Mouse (Mus musculus) testis, postnatal 10 days (tissue): ENCODE results near the gene Zswim3.
"Not testable (repeated sequence)": the region's sequence is repeated elsewhere in the genome, so short reads cannot be mapped to it uniquely, and the experiment has no call there.

ENCODE experiments used
- DNase-seq: peaks from one replicate; pipeline ENCODE4 v3.0.0; 2021; ENCODE audit warnings: low spot score

Zswim3 gene

DNA sequence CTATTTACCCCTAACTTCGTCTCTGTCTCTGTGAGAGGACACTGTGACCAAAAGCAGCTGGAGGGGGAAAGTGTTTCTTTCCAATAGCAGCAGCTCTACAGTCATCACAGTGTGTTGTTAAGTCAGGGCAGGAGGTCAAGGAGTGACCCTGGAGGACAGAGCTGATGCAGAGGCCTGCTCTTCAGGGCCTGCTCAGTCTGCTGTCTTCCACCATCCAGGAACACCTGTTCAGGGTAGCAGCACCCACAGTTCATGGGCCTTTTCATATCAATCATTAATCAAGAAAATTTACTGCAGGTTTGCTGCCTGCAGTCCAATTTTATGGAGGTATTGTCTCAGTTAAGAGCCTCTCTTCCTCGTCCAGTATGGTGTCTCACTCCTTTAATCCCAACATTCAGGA is 8.7 kb downstream of the Zswim3 start:
- DNase-seq = no peak

DNA sequence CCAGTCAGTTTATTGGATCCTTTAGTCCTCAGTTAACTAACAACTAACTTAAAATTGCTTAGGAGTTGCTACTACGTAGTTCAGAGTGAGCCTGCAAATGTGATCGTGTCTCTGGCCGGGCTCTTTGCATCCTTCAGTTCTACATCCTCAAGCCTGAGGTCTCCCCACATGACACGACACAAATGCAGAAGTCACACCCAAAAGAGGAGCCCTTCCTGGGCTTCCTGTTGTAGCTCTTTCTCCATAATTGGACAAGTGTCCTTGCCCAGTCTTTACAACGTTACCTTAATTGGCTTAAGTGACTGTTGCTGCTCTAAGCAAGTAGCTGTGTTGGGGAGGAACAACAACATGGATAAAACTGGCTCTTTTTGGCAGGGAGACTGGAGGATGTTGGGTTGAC is 10.4 kb downstream of the Zswim3 start:
- DNase-seq = no peak

DNA sequence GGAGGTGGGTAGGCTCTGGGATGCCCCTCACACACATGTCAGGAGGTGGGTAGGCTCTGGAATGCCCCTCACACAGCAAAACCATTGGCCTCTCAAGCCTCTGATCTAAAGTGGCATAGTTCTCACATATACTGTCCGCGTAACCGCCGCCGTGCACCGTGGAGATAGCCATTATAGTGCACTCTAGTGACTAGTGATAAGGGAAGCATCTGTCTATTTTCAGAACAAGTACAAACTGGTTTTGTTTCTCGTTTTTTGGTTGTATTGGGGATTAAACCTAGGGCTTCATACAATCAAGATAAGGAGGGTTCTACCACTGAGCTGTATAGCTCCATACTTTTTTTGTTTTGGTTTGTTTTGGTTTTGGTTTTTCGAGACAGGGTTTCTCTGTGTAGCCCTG is 10.9 kb downstream of the Zswim3 start:
- DNase-seq = no peak

DNA sequence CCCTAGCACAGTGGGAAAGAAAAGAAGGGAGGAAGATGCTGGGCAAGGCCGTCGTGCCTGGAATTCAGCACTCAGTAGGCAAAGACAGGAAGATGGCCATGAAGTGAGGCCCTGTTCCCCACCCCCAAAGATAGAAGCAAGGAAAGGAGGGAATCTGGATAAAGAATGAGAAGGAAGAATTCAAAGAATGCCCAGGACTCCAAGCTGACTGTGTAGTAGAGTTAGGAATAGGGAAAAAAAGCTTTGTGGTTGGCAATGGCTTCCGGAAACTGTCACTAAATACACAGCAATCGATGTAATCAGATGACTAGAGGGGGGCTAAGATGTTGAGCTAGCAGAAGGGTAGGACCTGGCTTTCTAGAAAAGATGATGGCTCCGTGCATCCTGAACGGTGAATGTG is 12.3 kb downstream of the Zswim3 start:
- no peak for DNase-seq

DNA sequence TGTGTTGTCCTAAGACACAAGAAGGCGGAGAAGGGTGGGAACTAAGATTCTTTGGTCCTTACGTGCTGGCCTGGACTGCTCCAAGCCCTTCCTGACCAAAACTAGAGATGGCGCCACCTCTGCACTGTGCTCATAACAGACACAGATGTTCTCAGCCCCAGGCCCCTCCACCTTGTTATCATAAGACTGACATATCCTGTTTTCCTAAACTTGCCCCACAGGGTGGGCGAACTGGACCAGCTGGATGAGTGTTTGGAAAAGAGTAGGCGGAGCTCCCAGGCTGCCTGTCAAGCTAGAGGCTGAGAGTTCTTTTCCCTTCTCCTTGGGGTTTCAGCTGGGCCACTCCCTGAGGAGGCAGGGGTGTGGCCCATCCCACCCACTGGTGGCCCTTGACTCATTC is 12.8 kb downstream of the Zswim3 start:
- DNase-seq = no peak

DNA sequence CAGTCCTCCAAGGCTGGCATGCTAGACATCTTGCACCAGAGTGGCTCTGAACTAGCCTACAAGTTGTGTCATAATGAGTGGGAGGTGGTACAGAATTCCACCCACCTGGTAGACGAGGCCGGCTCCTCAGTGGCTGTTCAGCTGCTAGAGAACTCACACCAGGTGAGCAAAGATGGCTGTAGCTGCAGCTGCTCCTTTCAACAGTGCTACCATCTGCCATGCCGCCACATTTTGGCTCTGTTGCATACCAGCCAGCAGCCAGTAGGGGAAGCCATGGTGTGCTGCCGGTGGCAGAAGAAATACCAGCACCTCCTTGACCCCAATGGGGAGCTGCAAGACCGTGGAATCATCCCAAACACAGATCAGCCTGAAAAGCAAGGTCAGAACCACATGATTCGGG is 16.2 kb downstream of the Zswim3 start:
- no peak for DNase-seq

DNA sequence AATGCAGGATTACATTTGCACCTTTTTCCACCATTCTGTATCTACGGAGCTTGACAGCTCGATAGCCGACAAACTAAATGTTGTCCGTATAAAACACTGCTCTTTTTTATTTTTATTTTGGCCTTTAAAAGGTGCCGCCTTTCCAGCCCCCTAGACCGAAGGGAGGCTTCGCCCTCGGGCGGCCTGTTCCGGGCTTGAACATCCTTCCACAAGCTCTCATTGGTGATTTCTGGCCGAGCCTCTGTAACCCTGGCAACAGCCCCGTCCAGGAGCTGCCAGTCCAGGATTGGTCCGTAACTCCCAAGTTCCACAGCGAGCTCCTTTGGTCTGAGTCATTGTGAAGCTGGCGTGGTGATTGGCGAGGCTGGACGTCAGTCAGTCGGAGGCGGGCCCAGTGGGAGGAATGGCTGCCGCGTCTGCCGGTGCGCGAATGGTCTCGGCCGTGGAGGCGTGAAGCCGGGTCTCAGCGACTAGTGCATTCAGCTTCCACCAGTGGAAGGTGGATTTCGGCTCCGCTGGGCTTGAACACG is 17.8 kb downstream of the Zswim3 start, which contains the start of gene Zswim1:
TSS of gene Zswim1 (plus strand) at position 51 of the 530 bp plus-strand sequence.
- DNase-seq = peak; percentile 100

DNA sequence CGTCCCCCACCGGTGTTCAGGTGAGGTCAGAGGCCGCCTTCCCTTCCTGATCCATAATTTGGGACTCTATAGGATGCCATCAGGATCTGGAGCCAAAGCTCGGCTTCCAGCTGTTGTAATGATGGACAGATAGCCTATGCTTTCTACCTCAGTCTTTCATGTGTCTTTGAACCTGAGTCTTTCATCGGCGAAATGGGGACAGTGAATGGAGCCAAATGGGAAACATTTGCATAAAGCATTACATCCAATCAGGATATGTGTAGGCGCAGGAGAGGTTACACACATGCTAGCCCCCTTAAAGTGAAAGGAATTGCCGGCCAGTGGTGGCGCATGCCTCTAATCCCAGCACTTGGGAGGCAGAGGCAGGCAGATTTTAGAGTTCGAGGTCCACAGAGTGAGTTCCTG is 18.3 kb downstream of the Zswim3 start:
- no peak for DNase-seq

DNA sequence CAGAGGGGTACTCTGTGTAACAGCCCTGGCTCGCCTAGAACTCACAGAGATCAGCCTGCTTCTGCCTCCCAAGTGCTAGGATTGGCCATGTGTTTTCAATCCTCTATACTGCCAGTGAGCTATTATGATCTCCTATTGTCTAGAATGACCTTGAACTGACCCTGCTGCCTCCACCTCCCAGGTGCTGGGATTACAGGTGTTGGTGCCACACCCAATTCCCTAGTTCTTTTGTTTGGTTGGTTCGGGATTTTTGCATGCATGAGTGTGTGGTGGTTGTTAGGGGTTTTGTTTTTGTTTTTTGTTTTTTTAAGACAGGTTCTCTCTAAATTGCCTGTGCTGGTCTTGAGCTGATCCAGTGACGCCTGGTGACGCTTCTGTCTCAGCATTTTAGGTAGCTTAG is 19.1 kb downstream of the Zswim3 start:
- no peak for DNase-seq

DNA sequence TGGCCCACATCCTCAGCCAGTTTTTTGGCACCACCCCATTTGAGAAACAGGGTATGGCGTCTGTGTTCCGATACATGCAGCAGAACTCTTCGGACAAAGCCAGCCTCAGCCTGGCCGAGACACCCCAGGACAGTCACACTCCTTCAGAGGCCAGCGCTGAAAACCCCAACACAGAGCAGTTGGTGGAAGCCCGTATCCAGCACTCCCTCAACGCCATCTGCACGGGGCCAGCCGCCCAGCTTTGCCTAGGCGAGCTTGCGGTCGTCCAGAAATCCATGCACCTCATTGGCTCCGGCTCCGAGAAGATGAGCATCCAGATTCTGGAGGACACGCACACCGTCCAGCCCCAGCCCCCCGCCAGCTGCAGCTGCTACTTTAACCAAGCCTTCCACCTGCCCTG is 20.6 kb downstream of the Zswim3 start:
- no peak for DNase-seq

DNA sequence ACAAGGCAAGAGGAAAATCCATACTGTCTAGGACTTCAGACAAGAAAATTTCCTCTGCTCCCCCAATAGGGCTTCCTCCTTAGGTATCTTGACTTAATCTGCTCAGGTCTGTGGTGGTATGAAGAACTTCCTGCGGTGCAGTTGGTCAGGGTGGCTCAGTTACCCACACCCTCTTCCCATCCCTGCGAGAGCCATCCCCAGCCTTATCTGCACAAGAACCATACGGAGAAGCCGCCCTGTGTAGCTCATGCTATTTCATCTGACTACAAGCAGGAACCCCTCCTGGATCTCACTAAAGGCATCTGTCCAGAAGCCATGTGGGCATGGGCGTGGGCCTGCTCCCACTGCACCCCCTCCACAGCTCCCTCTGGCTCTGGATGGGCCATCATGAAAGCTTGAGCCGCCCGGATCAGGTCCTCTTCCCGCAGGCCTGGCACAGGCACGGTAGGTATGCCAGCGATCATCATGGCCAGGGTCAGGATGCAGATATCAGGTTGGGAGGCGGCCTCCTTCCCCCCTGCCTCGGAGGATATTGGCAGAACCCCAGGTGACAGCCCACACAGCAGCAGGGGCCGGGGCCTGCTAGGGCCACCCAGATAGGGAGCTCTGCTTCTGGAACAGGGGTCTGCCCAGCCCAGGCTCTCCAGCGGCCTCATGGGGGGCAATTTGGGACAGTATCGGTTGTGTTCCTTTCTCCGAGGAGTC is 22.4 kb downstream of the Zswim3 start:
- DNase-seq = no peak

DNA sequence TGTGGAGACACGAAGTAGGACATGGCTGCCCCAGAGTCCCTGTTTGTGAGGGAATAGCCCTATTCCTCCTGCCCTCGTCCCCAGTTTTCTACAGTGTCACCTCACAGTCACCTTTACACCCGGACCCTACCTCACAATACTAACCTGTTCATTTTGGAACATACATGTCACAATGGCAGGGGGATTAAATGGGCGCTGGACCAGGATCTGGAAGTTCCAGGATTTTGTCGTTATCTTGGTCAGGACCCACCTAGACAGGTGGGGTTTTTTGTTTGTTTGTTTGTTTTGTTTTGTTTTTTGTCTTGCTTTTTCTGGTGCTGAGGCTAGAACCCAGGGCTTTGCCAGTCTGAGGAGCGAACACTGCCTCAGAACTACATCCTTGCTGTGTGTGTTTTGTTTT is 23.5 kb downstream of the Zswim3 start, which contains the start of gene Spata25:
TSS of gene Spata25 (minus strand) at position 101 of the 400 bp plus-strand sequence.
- DNase-seq = no peak

DNA sequence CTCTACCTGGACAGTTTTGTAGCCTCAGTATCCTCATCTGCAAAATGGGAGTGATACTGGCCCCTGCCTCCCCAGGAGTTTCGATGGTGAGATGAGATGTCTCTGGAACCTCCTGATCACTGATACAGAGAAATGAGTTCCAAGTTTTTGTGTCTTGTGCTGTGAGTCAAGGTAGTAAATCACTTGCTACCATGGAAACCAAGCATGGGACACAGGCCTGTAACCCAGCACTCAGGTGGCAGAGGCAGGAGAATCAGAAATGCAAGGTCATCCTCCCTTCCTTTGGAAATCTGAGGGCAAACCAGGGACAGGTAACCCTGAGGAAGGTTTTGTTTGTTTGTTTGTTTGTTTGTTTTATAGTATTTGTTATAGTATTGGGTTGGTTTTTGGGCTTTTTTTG is 24.2 kb downstream of the Zswim3 start:
- DNase-seq = no peak

DNA sequence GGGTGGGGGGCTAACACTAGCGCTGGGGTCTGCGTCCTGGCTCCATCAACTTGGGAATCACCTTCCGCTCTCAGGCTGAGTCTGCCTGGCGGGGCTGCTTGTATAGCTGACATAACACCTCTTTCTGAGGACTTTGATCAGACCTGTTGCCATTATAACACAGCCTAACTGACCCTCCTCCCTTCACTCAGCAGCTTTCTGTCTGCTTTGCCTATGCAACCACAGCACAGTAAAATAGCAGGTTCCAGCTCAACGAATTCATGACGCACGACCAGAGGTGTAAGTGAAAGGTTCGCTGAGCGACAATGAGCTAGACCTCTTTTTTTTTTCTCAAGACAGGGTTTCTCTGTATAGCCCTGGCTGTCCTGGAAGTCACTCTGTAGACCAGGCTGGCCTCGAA is 26.1 kb downstream of the Zswim3 start:
- no peak for DNase-seq

DNA sequence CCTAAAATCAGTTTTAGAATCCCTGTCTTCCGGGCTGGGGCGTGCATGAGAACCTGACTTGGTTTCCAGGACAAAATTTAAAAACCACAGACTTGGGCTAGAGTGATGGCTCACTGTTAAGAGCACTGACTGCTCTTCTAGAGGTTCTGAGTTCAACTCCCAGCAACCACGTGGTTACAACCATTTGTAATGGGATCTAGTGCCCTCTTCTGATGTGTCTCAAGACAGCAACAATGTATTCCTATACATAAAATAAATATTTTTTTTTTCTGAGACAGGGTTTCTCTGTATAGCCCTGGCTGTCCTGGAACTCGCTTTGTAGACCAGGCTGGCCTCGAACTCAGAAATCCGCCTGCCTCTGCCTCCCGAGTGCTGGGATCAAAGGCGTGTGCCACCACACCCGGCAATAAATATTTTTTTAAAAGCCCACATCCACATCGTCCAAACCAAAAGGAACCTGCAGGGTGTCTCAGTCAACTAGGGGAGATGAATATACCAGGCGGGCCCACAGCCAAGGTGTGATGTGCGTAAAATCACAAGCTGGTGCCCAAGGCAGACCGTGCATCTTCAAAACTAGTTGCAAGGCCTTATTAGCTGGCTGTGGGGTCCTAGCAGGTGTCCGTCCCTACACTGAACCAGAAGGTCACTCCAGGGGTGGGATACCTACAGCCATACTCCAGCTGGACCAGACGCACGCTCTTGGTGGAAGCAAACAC is 27.3 kb downstream of the Zswim3 start:
- DNase-seq = peak; percentile 49

DNA sequence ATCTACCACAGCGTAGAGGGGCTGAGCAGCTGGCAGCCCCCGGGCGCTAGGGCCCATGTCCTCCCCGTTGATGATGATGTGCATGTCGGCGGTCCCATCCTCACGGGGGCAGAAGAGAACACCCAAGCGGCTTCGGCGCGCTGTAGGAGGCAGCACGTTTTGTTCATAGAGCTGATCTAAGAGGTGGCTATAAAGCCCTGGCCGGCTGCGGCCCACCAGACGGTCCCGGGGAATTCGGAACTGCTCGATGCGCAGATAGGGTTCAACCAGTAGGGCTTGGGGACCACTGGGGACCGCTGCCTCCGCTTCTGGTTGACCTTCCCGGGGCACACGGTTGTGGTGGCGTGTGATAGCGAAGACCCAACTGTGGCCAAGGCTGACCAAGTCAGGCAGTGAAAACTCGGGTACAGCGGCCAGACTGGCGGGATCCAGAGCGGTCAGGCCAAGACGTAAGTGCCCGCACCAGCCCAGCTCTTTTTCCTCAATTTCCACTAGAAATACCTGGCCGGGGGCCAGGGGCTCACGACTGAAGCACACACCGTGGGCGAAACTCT is 27.9 kb downstream of the Zswim3 start, which contains the start of gene Ctsa:
TSS of gene Ctsa (plus strand) at position 126 of the 554 bp plus-strand sequence.
- peak; percentile 85 for DNase-seq

DNA sequence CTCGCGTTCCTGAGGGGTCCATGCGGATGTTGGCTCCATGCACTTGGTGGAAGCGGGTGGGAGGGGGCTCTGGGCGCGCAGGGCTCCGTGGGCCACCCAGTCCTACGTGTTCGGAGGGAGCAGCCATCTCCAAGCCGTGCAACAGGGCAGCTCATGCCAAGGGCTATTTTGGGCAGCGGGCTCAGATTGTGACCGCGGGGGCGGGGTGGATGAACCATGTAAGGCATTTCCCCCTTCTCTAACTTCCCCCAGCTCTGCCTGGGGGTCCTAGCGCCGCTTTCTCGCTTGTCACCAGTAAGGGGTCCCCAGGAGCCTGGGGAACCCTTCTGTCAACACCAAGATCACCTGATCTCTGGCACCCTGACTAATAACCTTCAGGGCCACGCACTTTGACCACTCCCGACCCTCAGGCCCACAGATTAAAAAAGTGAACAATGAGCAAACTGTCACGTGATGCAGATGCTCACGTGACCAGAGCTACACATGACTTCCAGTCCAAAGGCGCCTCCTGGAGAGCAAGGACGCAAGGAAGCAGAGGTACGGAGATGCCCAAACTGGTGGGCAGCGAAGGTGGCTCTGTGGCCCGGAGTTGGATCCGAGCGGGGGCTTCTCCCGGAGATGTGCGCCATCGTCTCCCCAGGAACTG is 28.5 kb downstream of the Zswim3 start, which contains the start of gene Neurl2:
TSS of gene Neurl2 (minus strand) at position 143 of the 646 bp plus-strand sequence.
- DNase-seq = peak; percentile 94

DNA sequence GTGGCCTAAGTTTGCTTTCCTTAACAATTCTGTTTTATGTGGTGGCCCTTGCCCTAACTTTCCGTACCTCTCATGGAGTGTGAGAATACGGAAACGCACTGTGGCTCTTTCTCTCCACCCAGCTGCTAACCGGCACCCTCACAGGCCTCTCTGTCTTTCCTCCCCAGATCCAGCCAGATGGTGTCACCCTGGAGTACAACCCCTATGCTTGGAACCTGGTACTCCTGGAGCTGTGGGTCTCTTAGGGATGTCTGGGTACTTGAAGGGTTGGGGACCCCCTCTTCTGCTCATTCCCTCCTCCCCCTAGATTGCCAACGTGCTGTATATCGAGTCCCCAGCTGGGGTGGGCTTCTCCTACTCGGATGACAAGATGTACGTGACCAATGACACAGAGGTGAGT is 29.6 kb downstream of the Zswim3 start:
- DNase-seq = no peak

DNA sequence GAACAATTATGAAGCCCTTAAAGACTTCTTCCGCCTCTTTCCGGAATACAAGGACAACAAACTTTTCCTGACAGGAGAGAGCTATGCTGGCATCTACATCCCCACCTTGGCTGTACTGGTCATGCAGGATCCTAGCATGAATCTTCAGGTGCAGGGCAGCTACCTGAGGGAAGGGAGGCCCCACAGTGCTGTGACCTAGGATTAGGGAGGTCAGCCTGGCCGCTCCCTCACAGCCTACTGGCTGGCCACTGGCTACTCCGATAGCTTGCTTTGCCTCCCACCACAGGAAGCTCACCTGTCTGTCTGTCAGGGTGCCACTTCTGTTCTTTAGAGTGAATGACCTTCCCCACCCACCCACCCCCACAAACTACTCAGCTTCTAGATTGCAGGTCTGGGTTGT is 30.3 kb downstream of the Zswim3 start:
- DNase-seq = no peak

DNA sequence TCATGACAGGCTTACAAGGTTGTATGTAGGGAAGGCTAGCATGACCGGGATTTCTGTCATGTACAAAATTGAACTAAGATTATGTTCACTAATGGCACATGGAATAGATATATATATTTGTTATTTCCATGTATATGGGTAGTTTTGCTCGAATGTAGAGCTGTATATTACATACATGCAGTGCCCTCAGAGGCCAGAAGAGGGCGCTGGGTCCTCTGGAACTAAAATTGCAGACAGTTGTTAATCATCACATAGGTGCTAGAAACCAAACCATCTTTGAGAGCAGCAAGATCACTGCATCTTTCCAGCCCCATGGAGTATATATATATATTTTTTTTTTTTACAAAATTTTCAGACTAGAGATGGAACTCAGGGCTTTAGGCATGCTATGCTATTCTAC is 40.9 kb downstream of the Zswim3 start:
- no peak for DNase-seq

DNA sequence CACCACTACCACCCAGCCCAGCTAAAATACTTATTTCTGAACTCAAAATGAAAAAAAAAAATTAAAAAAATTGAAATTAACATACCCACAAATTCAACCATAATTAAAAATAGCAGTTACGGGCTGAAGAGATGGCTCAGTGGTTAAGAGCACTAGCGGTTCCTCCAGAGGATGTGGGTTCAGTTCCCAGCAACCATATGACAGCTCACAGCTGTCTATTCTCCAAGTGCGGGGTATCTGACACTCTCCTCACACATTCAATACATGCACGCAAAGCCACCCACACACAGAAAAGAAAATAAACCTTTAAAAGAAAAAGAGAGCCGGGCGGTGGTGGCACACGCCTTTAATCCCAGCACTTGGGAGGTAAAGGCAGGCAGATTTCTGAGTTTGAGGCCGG is 45.2 kb downstream of the Zswim3 start:
- no peak for DNase-seq

DNA sequence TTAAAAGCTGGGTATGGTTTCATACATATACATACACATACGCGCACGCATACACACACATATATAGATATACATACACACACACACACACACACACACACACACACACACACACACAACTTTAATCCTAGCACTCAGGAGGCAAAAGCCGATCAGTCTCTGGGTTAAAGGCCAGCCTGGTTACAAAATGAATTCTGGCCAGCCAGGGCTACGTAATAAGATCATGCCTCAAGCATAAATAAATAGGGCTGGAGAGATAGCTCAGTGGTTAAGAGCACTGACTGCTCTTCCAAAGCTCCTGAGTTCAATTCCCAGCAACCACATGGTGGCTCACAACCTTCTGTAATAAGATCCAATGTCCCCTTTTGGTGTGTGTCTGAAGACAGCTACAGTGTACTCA is 50.7 kb downstream of the Zswim3 start:
- not testable (repeated sequence) for DNase-seq
